Mouse (Mus musculus) kidney, postnatal 0 days (tissue): ENCODE data around the gene Sept10. TPM values are rescaled to one million over a fixed set of nuclear protein-coding genes. Genes with fewer than 3 reads are reported as not detected.

ENCODE experiments used
- ATAC-seq: fragments of 200-750 bp; cut with Nextera tagmentation; replicated peaks from 2 replicates; pipeline ENCODE4 v1.8.0; 2017; ENCODE audit warnings: low read depth, moderate number of reproducible peaks, moderate TSS enrichment, moderate library complexity; ENCODE audit not compliant: low FRiP score
- DNase-seq: peaks from one replicate; pipeline ENCODE4 v3.0.0-alpha.2; 2016; ENCODE audit warnings: low spot score
- H3K27ac ChIP-seq: fragments of 300-500 bp; sonication (generic); 2 replicates; pipeline ENCODE4 v1.5.1; 2014; ENCODE audit warnings: mild to moderate bottlenecking
- H3K27me3 ChIP-seq: fragments of 300-500 bp; sonication (generic); 2 replicates; pipeline ENCODE4 v1.6.1; 2014; ENCODE audit warnings: low read length, mixed read lengths; ENCODE audit not compliant: insufficient read depth
- H3K36me3 ChIP-seq: fragments of 300-500 bp; sonication (generic); 2 replicates; pipeline ENCODE4 v1.6.1; 2014; ENCODE audit warnings: low read length, mixed read lengths; ENCODE audit not compliant: insufficient read depth
- H3K4me1 ChIP-seq: fragments of 300-500 bp; sonication (generic); replicated peaks from 2 replicates; pipeline ENCODE4 v1.6.1; 2014; ENCODE audit warnings: antibody characterized with exemption, low read length, mixed read lengths; ENCODE audit not compliant: insufficient read depth
- H3K4me2 ChIP-seq: fragments of 300-500 bp; sonication (generic); 2 replicates; pipeline ENCODE4 v1.6.1; 2014; ENCODE audit warnings: mild to moderate bottlenecking, low read length, moderate library complexity, mixed read lengths
- H3K4me3 ChIP-seq: fragments of 300-500 bp; sonication (generic); replicated peaks from 2 replicates; pipeline ENCODE4 v1.5.1; 2014; ENCODE audit warnings: low read depth, low read length
- H3K9ac ChIP-seq: fragments of 300-500 bp; sonication (generic); 2 replicates; pipeline ENCODE4 v1.6.1; 2014; ENCODE audit warnings: low read depth, low read length
- H3K9me3 ChIP-seq: fragments of 300-500 bp; sonication (generic); replicated peaks from 2 replicates; pipeline ENCODE4 v1.6.1; 2016; ENCODE audit warnings: low read length, inconsistent platforms, mixed read lengths
- CTCF ChIP-seq: IDR thresholded peaks from 2 replicates; pipeline ENCODE4 v1.5.1; 2016; ENCODE audit warnings: antibody characterized with exemption, low read depth, mild to moderate bottlenecking, moderate library complexity
- WGBS: fragments of 180-500 bp; shearing (Covaris S2); extraction: QIAGEN DNeasy Blood & Tissue Kit; methylation state at CpG from one replicate; pipeline ENCODE4 v1.1.7; 2014; 5-methylcytosine and 5-hydroxymethylcytosine counted together
- polyA plus RNA-seq: library from polyadenylated mRNA; unstranded; fragments of >200 nt; fragmentation: Nextera tagmentation; extraction: Ambion mirVana; gene quantifications from 2 replicates; pipeline ENCODE4 v1.2.1, GENCODE M21; 2015

Sept10 gene
- polyA plus RNA-seq, 1 experiment from 2014 or later: 62.7 TPM

- H3K27ac ChIP-seq: no peak overlapping the region
- no peak for TF ChIP-seq CTCF
- 63% methylated on average over 5 of the region's 5 CpGs for WGBS
- DNase-seq: no peak
- no peaks in the 10 kb centered on the region for H3K27me3 ChIP-seq
- no peaks in the 10 kb centered on the region for H3K36me3 ChIP-seq
- H3K4me2 ChIP-seq: no peak overlapping the region
- no peak overlapping the region for H3K9ac ChIP-seq
- no peaks in the 10 kb centered on the region for H3K9me3 ChIP-seq
- H3K4me1 ChIP-seq: no peaks in the 10 kb centered on the region
- no peak overlapping the region for H3K4me3 ChIP-seq
- no peak for ATAC-seq
These were observed 69.0 kb downstream of the Sept10 start for GRCm38 (mm10) chr10:59152544-59153081.

- no peaks in the 10 kb centered on the region for H3K9me3 ChIP-seq
- no peak overlapping the region for H3K4me2 ChIP-seq
- no peak for TF ChIP-seq CTCF
- no peak overlapping the region for H3K27ac ChIP-seq
- ATAC-seq: no peak
- H3K4me3 ChIP-seq: no peak overlapping the region
- DNase-seq: no peak
- H3K36me3 ChIP-seq: no peaks in the 10 kb centered on the region
- WGBS: 90% methylated on average over 10 of the region's 10 CpGs
- no peaks in the 10 kb centered on the region for H3K4me1 ChIP-seq
- H3K27me3 ChIP-seq: no peaks in the 10 kb centered on the region
- no peak overlapping the region for H3K9ac ChIP-seq
These were observed 70.5 kb downstream of the Sept10 start for GRCm38 (mm10) chr10:59150938-59151657.

GRCm38 (mm10) chr10:59149956-59150383, 71.7 kb downstream of the Sept10 start:
- no peaks in the 10 kb centered on the region for H3K9me3 ChIP-seq
- H3K9ac ChIP-seq: no peak overlapping the region
- no peaks in the 10 kb centered on the region for H3K4me1 ChIP-seq
- ATAC-seq (peak; percentile 49), DNase-seq (peak; percentile 87)
- H3K4me2 ChIP-seq: no peak overlapping the region
- no peaks in the 10 kb centered on the region for H3K36me3 ChIP-seq
- no peak overlapping the region for H3K27ac ChIP-seq
- peak; percentile 77 for TF ChIP-seq CTCF
- no peaks in the 10 kb centered on the region for H3K27me3 ChIP-seq
- H3K4me3 ChIP-seq: no peak overlapping the region
- WGBS: 28% methylated on average over 8 of the region's 8 CpGs

- Histone ChIP-seq H3K36me3 (no peaks in the 10 kb centered on the region), H3K27ac (no peak overlapping the region), H3K4me2 (no peak overlapping the region), H3K9me3 (no peaks in the 10 kb centered on the region), H3K9ac (no peak overlapping the region), H3K4me3 (no peak overlapping the region), H3K4me1 (no peaks in the 10 kb centered on the region), H3K27me3 (no peaks in the 10 kb centered on the region)
- WGBS: 80% methylated on average over 8 of the region's 8 CpGs
- TF ChIP-seq CTCF: no peak
- DNase-seq (no peak), ATAC-seq (no peak)
These were observed 88.1 kb downstream of the Sept10 start for GRCm38 (mm10) chr10:59133478-59134009.

GRCm38 (mm10) chr10:59131926-59132628, 89.6 kb downstream of the Sept10 start:
- H3K9me3 ChIP-seq: no peaks in the 10 kb centered on the region
- no peak overlapping the region for H3K9ac ChIP-seq
- H3K4me3 ChIP-seq: no peak overlapping the region
- no peaks in the 10 kb centered on the region for H3K4me1 ChIP-seq
- no peak overlapping the region for H3K4me2 ChIP-seq
- WGBS: 62% methylated on average over 20 of the region's 20 CpGs
- no peak overlapping the region for H3K27ac ChIP-seq
- H3K27me3 ChIP-seq: no peaks in the 10 kb centered on the region
- H3K36me3 ChIP-seq: no peaks in the 10 kb centered on the region
- ATAC-seq (no peak), DNase-seq (peak; percentile 14)
- TF ChIP-seq CTCF: no peak

- Histone ChIP-seq H3K27ac (no peak overlapping the region), H3K9me3 (no peaks in the 10 kb centered on the region), H3K4me1 (no peaks in the 10 kb centered on the region), H3K4me2 (no peak overlapping the region), H3K9ac (no peak overlapping the region), H3K36me3 (no peaks in the 10 kb centered on the region), H3K4me3 (no peak overlapping the region), H3K27me3 (no peaks in the 10 kb centered on the region)
- no peak for DNase-seq
- no peak for TF ChIP-seq CTCF
- WGBS: 71% methylated on average over 6 of the region's 6 CpGs
- no peak for ATAC-seq
These were observed 94.0 kb downstream of the Sept10 start for GRCm38 (mm10) chr10:59127637-59128036.
